Mouse (Mus musculus) small intestine, adult 2 months (tissue): ENCODE measurements around the gene L3mbtl2.

ENCODE experiments used
- CTCF ChIP-seq: fragments of 200-500 bp; IDR thresholded peaks from 2 replicates; pipeline ENCODE4 v1.5.1; 2012; ENCODE audit warnings: low read depth, mild to moderate bottlenecking, control low read depth, inconsistent platforms, low read length, moderate library complexity, mixed read lengths; ENCODE audit not compliant: insufficient replicate concordance, insufficient read length; ENCODE audit errors: extremely low read depth
- POLR2A ChIP-seq: fragments of 200-500 bp; IDR thresholded peaks from 2 replicates; pipeline ENCODE4 v1.6.1; 2012; ENCODE audit warnings: low read depth, mild to moderate bottlenecking, control low read depth, inconsistent platforms, low read length, moderate library complexity

DNA sequence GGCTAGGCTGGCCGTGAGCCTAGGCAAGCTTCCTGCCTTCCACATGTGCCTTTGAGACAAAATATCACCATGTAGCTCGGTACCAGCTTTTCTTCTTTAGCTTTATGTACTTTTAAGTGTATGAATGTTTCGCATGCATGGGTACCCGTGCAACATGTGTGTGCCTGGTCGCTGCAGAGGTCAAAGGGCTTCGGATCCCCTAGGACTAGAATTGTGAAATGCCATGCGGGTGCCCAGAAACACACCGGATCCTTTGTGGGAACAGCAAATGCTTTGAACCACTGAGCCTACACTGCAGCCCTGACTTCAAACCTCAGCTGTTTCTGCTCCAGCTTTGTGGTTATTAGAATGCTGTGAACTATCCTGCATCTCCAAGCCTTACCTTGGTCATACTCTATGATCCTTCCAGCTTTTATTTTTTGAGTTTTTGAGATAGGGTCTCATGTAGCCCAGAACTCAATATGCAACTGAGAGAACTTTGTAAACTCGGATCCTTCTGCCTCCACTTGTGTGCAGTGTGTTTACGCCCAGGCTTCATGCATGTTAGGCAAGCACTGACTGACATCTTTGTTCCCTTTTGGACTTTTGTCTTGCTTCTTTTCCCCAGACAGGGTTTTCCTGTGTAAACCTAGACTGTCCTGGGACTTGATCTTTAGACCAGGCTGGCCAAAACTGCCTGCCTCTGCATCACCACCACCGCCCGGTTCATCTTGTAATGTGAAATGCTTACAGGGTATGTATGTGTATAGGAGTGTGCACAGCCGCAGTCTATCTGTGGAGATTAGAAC, 38.8 kb downstream of the L3mbtl2 start:
- TF ChIP-seq POLR2A: no peak
- no peak for TF ChIP-seq CTCF
